Mouse (Mus musculus): Measurements from ENCODE around the gene Uqcrq. TPM values are rescaled to one million over a fixed set of nuclear protein-coding genes. Genes with fewer than 3 reads are reported as not detected.
"Not testable (repeated sequence)": the region's sequence is repeated elsewhere in the genome, so short reads cannot be mapped to it uniquely, and the experiment has no call there.

Gene Uqcrq
- polyA plus RNA-seq, 1 experiment from 2014 or later = 617 TPM

GRCm38 (mm10) chr11:53426914-53427313, 3.7 kb downstream of the Uqcrq start:
- H3K36me3 ChIP-seq (ENCODE audit: control insufficient read depth, insufficient read depth, low read length); H3K4me2 ChIP-seq (ENCODE audit: low read depth, low read length); H3K27me3 ChIP-seq (ENCODE audit: control insufficient read depth, insufficient read depth, low read length); H3K9me3 ChIP-seq (replicated peaks; ENCODE audit: control insufficient read depth, low read length); H3K4me3 ChIP-seq (replicated peaks; ENCODE audit: low read length); H3K9ac ChIP-seq (ENCODE audit: low read length); H3K27ac ChIP-seq (ENCODE audit: low read length); ATAC-seq (ENCODE audit: insufficient read depth, low FRiP score): not testable (repeated sequence)
- peaks cover 12% of the 10 kb centered on the region for H3K4me1 ChIP-seq (ENCODE audit: control insufficient read depth, insufficient read depth, low read length)
- 83% methylated on average over 3 of the region's 3 CpGs for WGBS

GRCm38 (mm10) chr11:53425711-53426255, 4.8 kb downstream of the Uqcrq start:
- H3K36me3 ChIP-seq (ENCODE audit: control insufficient read depth, insufficient read depth, low read length) = 0 out of 2 replicates have a peak, but pooled peaks cover 9% of the 10 kb centered on the region
- no peak overlapping the region for H3K4me2 ChIP-seq (ENCODE audit: low read depth, low read length)
- H3K27me3 ChIP-seq (ENCODE audit: control insufficient read depth, insufficient read depth, low read length) = no peaks in the 10 kb centered on the region
- 78% methylated on average over 6 of the region's 6 CpGs for WGBS
- peaks cover 7% of the 10 kb centered on the region for H3K4me1 ChIP-seq (ENCODE audit: control insufficient read depth, insufficient read depth, low read length)
- H3K9ac ChIP-seq (ENCODE audit: low read length) = no peak overlapping the region
- no peaks in the 10 kb centered on the region for H3K9me3 ChIP-seq (replicated peaks; ENCODE audit: control insufficient read depth, low read length)
- H3K27ac ChIP-seq (ENCODE audit: low read length) = no peak overlapping the region
- H3K4me3 ChIP-seq (replicated peaks; ENCODE audit: low read length) = no peak overlapping the region
- no peak for ATAC-seq (ENCODE audit: insufficient read depth, low FRiP score)

GRCm38 (mm10) chr11:53425251-53425650, 5.4 kb downstream of the Uqcrq start:
- Histone ChIP-seq H3K4me1 (ENCODE audit: control insufficient read depth, insufficient read depth, low read length) (peaks cover 7% of the 10 kb centered on the region), H3K9ac (ENCODE audit: low read length) (no peak overlapping the region), H3K27me3 (ENCODE audit: control insufficient read depth, insufficient read depth, low read length) (no peaks in the 10 kb centered on the region), H3K36me3 (ENCODE audit: control insufficient read depth, insufficient read depth, low read length) (0 out of 2 replicates have a peak, but pooled peaks cover 9% of the 10 kb centered on the region), H3K4me2 (ENCODE audit: low read depth, low read length) (no peak overlapping the region), H3K4me3 (replicated peaks; ENCODE audit: low read length) (no peak overlapping the region), H3K27ac (ENCODE audit: low read length) (no peak overlapping the region), H3K9me3 (replicated peaks; ENCODE audit: control insufficient read depth, low read length) (no peaks in the 10 kb centered on the region)
- WGBS = 35% methylated on average over 3 of the region's 3 CpGs
- no peak for ATAC-seq (ENCODE audit: insufficient read depth, low FRiP score)

DNA sequence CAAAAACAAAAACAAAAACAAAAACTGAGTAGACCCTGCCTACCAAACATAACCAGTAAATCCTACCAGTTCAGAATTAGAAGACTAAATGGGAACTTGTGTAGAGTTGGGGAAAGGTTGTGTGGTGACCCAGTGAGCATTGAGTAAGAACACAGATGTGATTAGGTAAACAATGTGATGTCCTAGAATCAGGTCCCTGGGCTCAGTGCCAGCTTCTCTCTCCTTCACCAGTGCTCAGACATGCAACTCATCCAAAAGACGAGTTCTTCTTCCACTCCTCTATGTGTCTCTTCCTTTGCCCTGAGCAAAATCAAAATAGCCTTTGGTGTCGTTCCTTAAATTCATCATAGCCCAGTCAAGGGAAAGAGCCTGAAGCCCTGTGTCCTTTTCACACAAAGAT, 5.8 kb downstream of the Uqcrq start:
- 66% methylated on average over 2 of the region's 2 CpGs for WGBS
- Histone ChIP-seq H3K27me3 (ENCODE audit: control insufficient read depth, insufficient read depth, low read length) (no peaks in the 10 kb centered on the region), H3K4me1 (ENCODE audit: control insufficient read depth, insufficient read depth, low read length) (peaks cover 7% of the 10 kb centered on the region), H3K4me2 (ENCODE audit: low read depth, low read length) (no peak overlapping the region), H3K9ac (ENCODE audit: low read length) (no peak overlapping the region), H3K36me3 (ENCODE audit: control insufficient read depth, insufficient read depth, low read length) (0 out of 2 replicates have a peak, but pooled peaks cover 9% of the 10 kb centered on the region), H3K9me3 (replicated peaks; ENCODE audit: control insufficient read depth, low read length) (no peaks in the 10 kb centered on the region), H3K27ac (ENCODE audit: low read length) (no peak overlapping the region), H3K4me3 (replicated peaks; ENCODE audit: low read length) (no peak overlapping the region)
- no peak for ATAC-seq (ENCODE audit: insufficient read depth, low FRiP score)

DNA sequence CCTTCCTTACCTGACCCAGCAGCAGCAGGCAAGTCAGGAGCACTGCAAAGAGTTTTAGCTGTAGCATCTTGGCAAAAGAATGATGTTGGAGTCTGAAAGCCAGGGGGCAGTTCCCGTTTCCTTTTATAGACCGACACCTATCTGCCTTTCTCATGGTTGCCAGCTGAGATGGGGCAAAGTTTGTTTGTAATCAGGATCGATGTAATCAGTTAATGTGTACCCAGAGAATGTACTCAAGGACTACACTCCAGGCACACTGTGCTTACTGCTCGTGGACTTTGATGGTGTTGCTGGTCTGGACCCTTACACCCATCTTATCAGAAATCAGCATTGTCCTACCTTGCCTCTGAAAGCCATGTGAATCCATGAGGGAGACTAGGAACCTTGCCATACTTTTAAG, 7.6 kb downstream of the Uqcrq start, which contains the start of gene Leap2:
Gene Leap2 (minus strand): TSS at position 135 of the 400 bp plus-strand sequence.
- Histone ChIP-seq H3K9me3 (replicated peaks; ENCODE audit: control insufficient read depth, low read length) (no peaks in the 10 kb centered on the region), H3K9ac (ENCODE audit: low read length) (no peak within 1 kb of the TSS), H3K4me1 (ENCODE audit: control insufficient read depth, insufficient read depth, low read length) (no peaks in the 10 kb centered on the region), H3K4me3 (replicated peaks; ENCODE audit: low read length) (no peak within 1 kb of the TSS), H3K27me3 (ENCODE audit: control insufficient read depth, insufficient read depth, low read length) (no peaks in the 10 kb centered on the region), H3K36me3 (ENCODE audit: control insufficient read depth, insufficient read depth, low read length) (peaks cover 7% of the 10 kb centered on the region; the same call in 1 of the 2 replicates), H3K4me2 (ENCODE audit: low read depth, low read length) (no peak within 1 kb of the TSS), H3K27ac (ENCODE audit: low read length) (no peak within 1 kb of the TSS)
- ATAC-seq (ENCODE audit: insufficient read depth, low FRiP score) = no peak
- 76% methylated on average over 4 of the region's 4 CpGs for WGBS

DNA sequence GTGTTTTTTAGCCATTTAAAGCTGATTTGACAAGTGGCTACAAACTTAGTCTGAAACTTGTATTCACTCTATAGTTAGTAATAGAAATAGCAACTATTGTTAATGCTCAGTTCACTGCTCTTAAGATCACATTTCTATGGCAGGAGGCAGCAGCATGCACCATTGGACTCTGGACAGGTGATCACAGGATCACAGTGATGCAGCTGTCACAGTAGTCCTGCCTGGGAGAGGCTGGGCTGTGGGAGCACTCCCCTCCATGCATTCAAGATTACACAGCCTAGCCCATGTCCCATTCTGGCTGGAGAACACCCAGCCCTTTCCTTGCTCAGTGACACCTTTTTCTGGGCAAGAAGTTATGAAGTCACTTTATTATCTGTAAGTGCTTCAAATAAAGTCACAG, 12.6 kb downstream of the Uqcrq start:
- Histone ChIP-seq H3K9ac (ENCODE audit: low read length) (no peak overlapping the region), H3K4me3 (replicated peaks; ENCODE audit: low read length) (no peak overlapping the region), H3K4me1 (ENCODE audit: control insufficient read depth, insufficient read depth, low read length) (no peaks in the 10 kb centered on the region), H3K27me3 (ENCODE audit: control insufficient read depth, insufficient read depth, low read length) (no peaks in the 10 kb centered on the region), H3K36me3 (ENCODE audit: control insufficient read depth, insufficient read depth, low read length) (peaks cover 24% of the 10 kb centered on the region), H3K4me2 (ENCODE audit: low read depth, low read length) (no peak overlapping the region), H3K27ac (ENCODE audit: low read length) (no peak overlapping the region), H3K9me3 (replicated peaks; ENCODE audit: control insufficient read depth, low read length) (no peaks in the 10 kb centered on the region)
- no peak for ATAC-seq (ENCODE audit: insufficient read depth, low FRiP score)

GRCm38 (mm10) chr11:53413871-53414270, 16.8 kb downstream of the Uqcrq start:
- H3K27ac ChIP-seq (ENCODE audit: low read length) = no peak overlapping the region
- no peak for ATAC-seq (ENCODE audit: insufficient read depth, low FRiP score)
- WGBS = 92% methylated on average over 4 of the region's 4 CpGs
- no peaks in the 10 kb centered on the region for H3K9me3 ChIP-seq (replicated peaks; ENCODE audit: control insufficient read depth, low read length)
- no peak overlapping the region for H3K4me2 ChIP-seq (ENCODE audit: low read depth, low read length)
- no peaks in the 10 kb centered on the region for H3K27me3 ChIP-seq (ENCODE audit: control insufficient read depth, insufficient read depth, low read length)
- peaks cover 38% of the 10 kb centered on the region for H3K36me3 ChIP-seq (ENCODE audit: control insufficient read depth, insufficient read depth, low read length)
- H3K4me3 ChIP-seq (replicated peaks; ENCODE audit: low read length) = no peak overlapping the region
- H3K4me1 ChIP-seq (ENCODE audit: control insufficient read depth, insufficient read depth, low read length) = no peaks in the 10 kb centered on the region
- H3K9ac ChIP-seq (ENCODE audit: low read length) = no peak overlapping the region

DNA sequence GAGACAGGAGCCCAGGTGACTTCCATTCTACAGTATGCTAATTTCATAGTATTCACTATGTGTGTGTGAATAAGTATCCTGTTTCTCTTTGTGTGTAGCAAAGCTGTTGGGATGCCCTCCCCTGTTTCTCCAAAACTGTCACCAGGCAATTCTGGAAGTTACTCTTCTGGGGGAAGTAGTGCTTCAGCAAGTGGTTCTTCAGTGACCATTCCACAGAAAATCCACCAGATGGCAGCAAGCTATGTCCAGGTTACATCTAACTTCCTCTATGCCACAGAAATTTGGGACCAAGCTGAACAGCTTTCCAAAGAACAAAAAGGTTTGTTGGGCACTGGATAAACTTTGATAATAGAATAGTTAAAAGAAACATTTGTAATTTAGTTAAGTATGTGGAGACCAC, 18.9 kb downstream of the Uqcrq start:
- ATAC-seq (ENCODE audit: insufficient read depth, low FRiP score) = no peak
- peaks cover 34% of the 10 kb centered on the region for H3K36me3 ChIP-seq (ENCODE audit: control insufficient read depth, insufficient read depth, low read length)
- H3K27me3 ChIP-seq (ENCODE audit: control insufficient read depth, insufficient read depth, low read length) = no peaks in the 10 kb centered on the region
- no peak overlapping the region for H3K9ac ChIP-seq (ENCODE audit: low read length)
- no peak overlapping the region for H3K4me3 ChIP-seq (replicated peaks; ENCODE audit: low read length)
- H3K4me2 ChIP-seq (ENCODE audit: low read depth, low read length) = no peak overlapping the region
- H3K4me1 ChIP-seq (ENCODE audit: control insufficient read depth, insufficient read depth, low read length) = no peaks in the 10 kb centered on the region
- no peak overlapping the region for H3K27ac ChIP-seq (ENCODE audit: low read length)
- H3K9me3 ChIP-seq (replicated peaks; ENCODE audit: control insufficient read depth, low read length) = no peaks in the 10 kb centered on the region

- Histone ChIP-seq H3K36me3 (ENCODE audit: control insufficient read depth, insufficient read depth, low read length) (peaks cover 28% of the 10 kb centered on the region; the same call in 1 of the 2 replicates), H3K4me3 (replicated peaks; ENCODE audit: low read length) (no peak overlapping the region), H3K27ac (ENCODE audit: low read length) (no peak overlapping the region), H3K27me3 (ENCODE audit: control insufficient read depth, insufficient read depth, low read length) (no peaks in the 10 kb centered on the region), H3K4me1 (ENCODE audit: control insufficient read depth, insufficient read depth, low read length) (no peaks in the 10 kb centered on the region), H3K9ac (ENCODE audit: low read length) (no peak overlapping the region), H3K9me3 (replicated peaks; ENCODE audit: control insufficient read depth, low read length) (no peaks in the 10 kb centered on the region), H3K4me2 (ENCODE audit: low read depth, low read length) (no peak overlapping the region)
- WGBS = 85% methylated on average over 1 of the region's 1 CpGs
- ATAC-seq (ENCODE audit: insufficient read depth, low FRiP score) = no peak
Observed at GRCm38 (mm10) chr11:53403638-53404037, 27.0 kb downstream of the Uqcrq start.
